Mouse (Mus musculus): ENCODE results near the gene Cdk20. TPM values are rescaled to one million over a fixed set of nuclear protein-coding genes. Genes with fewer than 3 reads are reported as not detected.
A peak's percentile ranks its signal among the peaks of the same experiment; 100 is the strongest.

The Cdk20 gene
- total RNA-seq (2021), result 10 to 100 TPM; 20.0 to 20.1 TPM

DNA sequence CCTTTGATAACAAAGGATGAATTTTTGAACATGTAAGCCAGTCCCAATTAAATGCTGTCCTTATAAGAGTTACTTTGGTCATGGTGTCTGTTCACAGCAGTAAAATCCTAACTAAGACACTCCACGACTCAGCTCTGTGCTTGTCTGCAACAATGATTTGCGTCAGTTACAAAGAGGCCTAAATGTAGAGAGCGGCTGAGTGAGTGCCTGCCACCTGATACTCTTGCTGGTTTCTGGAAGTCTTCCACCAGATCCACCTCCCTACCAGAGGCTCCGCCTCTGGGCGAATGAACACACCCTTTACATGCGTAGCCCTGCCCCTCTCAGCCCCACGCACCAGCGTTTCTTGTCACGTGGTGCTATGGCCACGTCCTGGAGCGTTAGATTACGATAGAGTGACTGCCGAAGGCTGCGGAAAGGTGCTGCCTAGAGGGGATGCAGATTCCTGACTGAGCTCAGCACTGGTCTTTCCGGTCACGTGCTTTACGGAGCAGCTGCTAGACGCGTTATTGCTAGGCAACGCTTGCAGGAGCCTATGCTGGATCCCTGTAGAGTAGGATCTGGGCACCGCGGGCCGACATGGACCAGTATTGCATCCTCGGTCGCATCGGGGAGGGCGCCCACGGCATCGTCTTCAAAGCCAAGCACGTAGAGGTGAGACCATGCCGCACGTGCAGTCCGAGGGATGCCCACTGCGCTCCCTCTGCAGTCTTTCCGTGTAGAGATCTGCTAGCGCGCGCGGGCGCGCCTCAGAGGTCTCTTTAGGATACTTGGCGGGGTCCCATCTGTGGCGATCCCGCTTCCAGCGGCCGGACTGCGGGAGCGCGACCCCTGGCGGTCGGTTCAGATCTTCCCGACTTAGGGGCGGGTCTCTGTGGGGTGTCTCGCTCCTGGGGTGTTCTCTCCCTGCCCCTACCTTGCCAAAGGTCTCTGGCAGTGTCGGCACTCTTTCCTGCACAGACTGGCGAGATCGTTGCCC, at the start of gene Cdk20:
Gene Cdk20, plus strand, starts transcription at position 298 of the 979 bp plus-strand sequence.
- intact Hi-C loops (cut with DNase I), result loop anchor here (10.0 kb wide), 2 partner anchors 188 to 268 kb away; partner anchors contain the start of gene Habp4

DNA sequence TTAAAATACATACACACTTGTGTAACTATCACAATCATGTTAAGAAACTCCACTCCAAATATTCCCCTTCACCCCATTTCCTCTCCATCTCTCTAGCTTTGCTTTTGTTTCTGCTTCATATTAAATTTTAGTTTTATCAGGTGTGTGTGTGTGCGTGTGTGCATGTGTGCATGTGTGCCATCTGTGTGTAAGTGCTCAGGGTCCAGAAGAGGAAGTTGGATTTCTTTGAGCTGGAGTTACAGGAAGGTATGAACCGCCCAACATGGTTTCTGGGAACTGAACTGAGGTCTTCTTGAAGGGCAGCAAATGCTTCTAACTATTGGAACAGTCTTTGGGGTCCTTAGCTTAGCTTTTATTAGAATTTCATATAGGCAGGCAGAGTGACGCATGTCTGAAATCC, 47.2 kb upstream of the Cdk20 start:
- intact Hi-C loops (cut with DNase I), result no loop called here
- DNase-seq, result no peak

More for the DNA sequence above, at the start of gene Cdk20:
- peak; percentile 88 for DNase-seq

GRCm38 (mm10) chr13:64386048-64386447, 46.1 kb upstream of the Cdk20 start:
- intact Hi-C loops (cut with DNase I), result no loop called here
- DNase-seq, result no peak

DNA sequence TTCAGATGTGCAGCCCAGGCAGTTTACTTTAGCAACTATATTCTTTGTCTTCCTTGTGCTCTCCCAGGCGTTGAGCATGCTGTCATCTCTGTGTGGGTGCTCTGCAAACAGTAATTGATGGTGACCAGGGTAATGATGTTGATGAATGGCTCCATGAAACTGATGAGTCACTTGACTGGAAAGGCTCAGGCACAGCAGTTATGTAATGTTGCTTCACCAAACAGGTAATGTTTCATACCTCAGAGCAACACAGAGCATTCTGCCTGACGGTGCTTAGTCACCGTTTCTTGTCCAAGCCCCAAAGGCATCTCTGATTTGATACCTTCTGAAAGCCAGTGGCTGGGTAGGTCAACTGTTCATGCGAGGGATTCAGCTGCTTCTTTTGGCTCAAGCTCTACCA, 43.7 kb upstream of the Cdk20 start:
- intact Hi-C loops (cut with DNase I), result no loop called here
- no peak for DNase-seq

DNA sequence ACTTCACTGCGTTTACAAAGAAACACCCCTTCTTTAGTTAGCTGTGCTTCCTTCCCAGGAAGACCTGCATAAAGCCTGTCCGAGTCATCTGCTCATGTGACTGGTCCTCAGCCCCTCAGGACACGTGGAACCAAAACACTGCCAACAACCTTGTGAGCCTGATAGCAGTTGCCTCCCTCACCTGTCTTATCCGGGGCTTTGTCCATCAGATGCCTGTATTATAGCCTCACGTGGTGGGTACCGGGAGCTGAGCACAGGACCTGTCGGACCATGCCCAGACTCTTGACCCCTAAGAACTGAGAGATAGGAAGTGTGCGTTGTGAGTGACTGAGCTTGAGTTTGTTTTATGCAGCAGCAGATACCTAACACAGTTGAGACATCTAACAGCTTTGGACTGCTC, 35.1 kb upstream of the Cdk20 start:
- intact Hi-C loops (cut with DNase I), result no loop called here
- DNase-seq, result no peak

DNA sequence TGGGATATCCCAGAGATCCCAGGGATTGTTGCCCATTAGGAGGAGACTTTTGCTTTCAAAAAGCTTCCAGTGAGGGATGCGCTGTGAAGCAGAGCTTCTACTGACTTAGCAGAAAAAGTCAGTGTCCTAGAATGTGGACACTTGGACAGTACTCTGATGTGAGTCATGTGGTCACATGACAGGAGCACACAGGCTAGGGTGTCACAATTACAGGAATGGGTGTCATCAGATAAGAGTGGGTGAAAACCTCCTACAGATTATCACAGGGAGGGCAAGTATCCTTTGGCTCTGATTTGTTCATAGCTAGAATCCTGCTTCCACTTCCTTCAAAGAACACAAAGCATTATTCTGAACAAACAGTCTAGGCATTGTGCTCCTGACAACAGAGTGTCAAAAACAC, 34.0 kb upstream of the Cdk20 start:
- intact Hi-C loops (cut with DNase I), result no loop called here
- no peak for DNase-seq

DNA sequence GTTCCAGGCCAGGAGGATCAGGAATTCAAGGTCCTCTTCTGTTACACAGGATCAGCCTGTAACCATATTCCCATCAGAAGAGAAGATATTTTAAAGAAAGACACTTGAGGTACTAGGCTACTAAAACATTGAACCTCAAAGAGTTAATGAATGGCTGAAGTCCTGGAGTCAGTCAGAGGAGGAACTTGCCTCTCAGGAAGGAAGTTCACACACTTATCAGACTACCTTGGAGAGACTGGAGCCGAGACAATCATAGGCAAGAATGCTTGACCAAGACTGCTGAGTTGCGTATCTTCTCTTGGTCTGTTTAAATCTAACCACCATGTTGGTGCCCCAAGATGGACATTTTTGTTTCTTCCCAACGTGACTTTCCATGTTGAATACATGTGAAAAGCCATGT, 32.2 kb upstream of the Cdk20 start:
- no peak for DNase-seq
- intact Hi-C loops (cut with DNase I), result no loop called here

DNA sequence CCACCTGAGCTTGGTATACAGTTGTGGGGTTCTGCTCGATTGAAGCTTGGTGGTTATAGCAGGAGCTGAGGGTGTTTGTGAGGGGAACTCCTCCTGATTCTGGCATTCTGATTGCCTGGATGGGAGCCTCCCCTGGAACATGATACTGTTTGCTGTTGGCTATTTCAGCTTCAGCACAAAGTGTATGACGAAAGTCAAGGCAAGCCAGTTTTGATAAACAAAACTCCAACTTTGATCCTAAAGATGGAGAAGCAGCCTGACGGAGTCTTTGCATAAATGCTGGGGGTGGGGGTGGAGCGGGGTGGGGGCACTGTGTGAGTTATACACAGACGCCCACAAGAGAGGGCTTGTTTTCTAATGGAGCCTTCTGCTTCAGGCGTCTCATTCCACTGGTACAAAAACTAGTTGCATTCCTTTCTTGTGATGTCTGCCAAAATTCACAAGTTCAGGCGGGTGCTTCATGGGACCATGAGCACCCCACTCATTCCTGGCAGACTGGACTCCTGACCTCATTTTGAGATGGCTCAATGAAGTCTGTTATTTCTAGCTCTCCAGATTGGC, 31.2 kb upstream of the Cdk20 start:
- DNase-seq, result peak; percentile 3
- intact Hi-C loops (cut with DNase I), result no loop called here

GRCm38 (mm10) chr13:64402006-64402405, 30.1 kb upstream of the Cdk20 start:
- intact Hi-C loops (cut with DNase I), result no loop called here
- DNase-seq, result no peak

- intact Hi-C loops (cut with DNase I), result no loop called here
- DNase-seq, result no peak
Measured at GRCm38 (mm10) chr13:64402504-64402949, 29.6 kb upstream of the Cdk20 start.

DNA sequence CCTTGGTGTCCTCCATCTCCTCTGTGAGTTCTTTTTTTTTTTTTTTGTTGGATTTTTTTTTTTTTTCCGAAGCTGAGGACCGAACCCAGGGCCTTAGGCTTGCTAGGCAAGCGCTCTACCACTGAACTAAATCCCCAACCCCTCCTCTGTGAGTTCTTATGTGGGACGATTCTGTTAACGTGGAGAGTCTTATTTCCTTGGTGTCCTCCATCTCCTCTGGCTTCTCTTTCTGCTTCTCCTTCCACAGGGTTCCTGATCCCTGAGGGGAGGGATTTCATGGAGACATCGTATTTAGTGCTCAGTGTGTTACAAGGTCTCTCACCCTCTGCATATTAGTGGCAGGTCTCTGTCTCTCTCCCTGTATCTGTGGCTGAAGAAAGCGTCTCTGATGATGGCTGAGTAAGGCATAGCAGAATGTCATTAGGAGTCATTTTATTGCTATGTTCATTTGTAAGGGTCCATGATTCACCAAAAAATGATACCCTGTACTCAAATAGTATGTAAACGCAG, 29.1 kb upstream of the Cdk20 start:
- no peak for DNase-seq
- intact Hi-C loops (cut with DNase I), result no loop called here

DNA sequence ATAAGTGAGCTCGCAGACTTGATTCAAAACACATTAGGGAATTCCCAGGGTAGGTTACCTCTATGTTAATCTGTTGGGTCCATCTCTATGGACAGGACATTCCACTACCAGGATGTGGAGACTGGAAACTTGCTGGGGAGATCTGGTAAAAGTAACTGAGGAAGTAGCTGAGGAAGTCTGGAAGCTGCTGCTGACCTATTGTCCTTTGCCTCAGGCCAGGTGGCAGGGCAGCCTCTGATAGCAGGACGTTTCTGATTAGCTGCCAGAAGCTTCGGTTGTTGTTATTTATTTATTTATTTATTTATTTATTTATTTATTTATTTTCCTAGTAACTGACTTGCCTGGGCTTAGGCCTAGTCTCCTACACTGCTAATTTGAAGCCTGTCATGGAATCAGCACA, 28.6 kb upstream of the Cdk20 start:
- no peak for DNase-seq
- intact Hi-C loops (cut with DNase I), result no loop called here

GRCm38 (mm10) chr13:64405550-64405949, 26.6 kb upstream of the Cdk20 start:
- DNase-seq, result peak; percentile 37
- intact Hi-C loops (cut with DNase I), result no loop called here

- intact Hi-C loops (cut with DNase I), result no loop called here
- DNase-seq, result no peak
Measured at GRCm38 (mm10) chr13:64407992-64408391, 24.1 kb upstream of the Cdk20 start.

DNA sequence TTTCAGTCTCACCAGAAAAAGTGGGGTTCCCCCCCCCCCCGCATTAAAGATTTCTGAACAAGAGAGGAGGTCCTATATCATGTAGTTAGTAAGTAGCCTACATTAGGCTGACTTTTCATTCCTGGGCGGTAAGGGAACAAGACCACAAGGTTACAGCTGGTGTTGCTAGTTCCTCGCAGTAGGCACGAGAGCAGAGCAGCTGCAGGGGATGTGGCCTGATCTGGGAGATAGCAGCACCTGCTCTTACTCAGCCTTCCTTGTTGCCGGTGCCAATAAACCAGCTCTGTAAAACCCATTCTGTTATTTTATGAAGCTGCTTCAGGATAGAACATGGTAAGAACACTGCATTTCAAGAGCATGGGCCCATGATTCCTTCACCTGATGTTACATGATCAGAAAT, 21.5 kb upstream of the Cdk20 start:
- intact Hi-C loops (cut with DNase I), result no loop called here
- DNase-seq, result no peak

DNA sequence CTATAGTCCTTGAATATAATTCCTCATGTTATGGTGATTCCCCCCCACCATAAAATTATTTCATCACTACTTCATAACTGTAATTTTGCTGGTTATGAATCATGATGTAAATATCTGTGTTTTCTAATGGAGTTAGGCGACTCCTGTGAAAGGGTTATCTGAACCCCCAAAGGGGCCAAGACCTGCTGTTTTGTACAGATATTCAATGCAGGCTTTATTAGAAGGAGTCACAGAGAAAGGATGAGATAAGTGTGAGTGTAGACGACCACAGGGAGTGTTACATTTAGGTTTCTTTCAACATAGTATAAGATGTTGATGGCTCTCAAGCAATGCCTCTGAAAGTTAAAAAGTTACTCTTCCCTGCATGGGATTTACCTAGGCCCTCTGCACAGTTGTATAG, 20.8 kb upstream of the Cdk20 start:
- intact Hi-C loops (cut with DNase I), result no loop called here

DNA sequence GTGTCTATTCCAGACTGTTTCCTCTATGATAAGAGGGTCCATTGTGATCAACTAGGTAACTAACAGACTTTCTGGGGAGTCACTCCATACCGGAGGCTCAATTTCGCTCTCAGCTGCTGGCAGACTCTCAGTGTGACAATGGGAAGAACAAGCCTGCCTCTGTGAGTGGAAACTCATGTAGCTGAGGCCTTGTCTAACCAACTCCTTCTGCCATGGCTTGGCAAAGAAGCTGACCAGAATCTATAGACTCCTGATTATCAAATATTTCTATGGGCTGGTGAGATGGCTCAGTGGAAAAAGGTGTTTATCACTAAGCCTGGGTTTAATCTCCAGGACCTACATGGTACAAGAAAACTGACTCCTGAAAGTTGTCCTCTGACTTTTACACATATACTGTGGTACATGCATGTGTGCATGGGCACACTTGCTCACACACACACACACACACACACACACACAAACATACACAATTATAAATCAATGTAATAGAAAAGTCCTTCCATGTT, 19.3 kb upstream of the Cdk20 start:
- DNase-seq, result no peak
- intact Hi-C loops (cut with DNase I), result no loop called here

More for the DNA sequence above, 20.8 kb upstream of the Cdk20 start:
- DNase-seq, result no peak

DNA sequence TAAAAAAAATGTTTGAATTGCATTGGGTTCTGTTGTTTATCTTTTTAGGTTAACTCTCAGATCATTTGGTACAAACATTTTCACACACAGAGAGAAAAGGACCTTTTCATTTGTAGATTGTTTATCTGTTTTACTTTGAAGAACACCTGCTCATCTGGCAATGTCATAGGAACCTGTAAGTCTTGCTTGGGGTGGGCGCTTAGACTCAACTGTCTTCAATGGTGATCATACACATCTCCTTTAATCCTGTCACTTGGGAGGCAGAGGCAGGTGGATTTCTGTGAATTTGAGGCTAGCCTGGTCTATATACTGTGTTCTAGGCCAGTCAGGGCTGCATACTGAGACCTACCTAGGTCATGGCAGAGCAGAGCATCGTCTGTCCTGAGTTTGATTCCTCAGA, 16.5 kb upstream of the Cdk20 start:
- intact Hi-C loops (cut with DNase I), result no loop called here
- DNase-seq, result no peak

- intact Hi-C loops (cut with DNase I), result no loop called here
Measured at GRCm38 (mm10) chr13:64416955-64417601, 15.0 kb upstream of the Cdk20 start.

DNA sequence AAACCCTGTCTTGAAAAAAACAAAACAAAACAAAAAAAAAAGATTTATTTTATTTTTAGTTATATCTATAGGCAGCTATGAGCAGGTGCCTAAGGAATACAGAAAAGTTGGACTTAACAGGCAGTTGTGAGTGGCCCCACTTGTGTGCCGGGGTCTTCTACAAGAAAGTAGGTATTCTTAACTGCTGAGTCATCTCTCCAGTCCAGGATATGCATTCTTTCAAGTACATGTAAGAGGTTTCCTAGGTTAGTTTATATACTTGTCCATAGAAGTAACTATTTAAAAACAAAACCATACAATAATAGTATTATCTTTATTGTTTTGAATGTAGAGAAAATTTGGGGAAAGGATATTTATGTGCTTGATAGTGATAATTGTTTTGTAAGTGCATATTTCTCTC, 11.3 kb upstream of the Cdk20 start:
- no peak for DNase-seq
- intact Hi-C loops (cut with DNase I), result no loop called here

More at GRCm38 (mm10) chr13:64416955-64417601, 15.0 kb upstream of the Cdk20 start:
- DNase-seq, result peak; percentile 56

- DNase-seq, result no peak
- intact Hi-C loops (cut with DNase I), result no loop called here
Measured at GRCm38 (mm10) chr13:64421386-64421785, 10.7 kb upstream of the Cdk20 start.
